Mouse (Mus musculus): ENCODE measurements around the gene 9430097D07Rik.

9430097D07Rik gene

DNA sequence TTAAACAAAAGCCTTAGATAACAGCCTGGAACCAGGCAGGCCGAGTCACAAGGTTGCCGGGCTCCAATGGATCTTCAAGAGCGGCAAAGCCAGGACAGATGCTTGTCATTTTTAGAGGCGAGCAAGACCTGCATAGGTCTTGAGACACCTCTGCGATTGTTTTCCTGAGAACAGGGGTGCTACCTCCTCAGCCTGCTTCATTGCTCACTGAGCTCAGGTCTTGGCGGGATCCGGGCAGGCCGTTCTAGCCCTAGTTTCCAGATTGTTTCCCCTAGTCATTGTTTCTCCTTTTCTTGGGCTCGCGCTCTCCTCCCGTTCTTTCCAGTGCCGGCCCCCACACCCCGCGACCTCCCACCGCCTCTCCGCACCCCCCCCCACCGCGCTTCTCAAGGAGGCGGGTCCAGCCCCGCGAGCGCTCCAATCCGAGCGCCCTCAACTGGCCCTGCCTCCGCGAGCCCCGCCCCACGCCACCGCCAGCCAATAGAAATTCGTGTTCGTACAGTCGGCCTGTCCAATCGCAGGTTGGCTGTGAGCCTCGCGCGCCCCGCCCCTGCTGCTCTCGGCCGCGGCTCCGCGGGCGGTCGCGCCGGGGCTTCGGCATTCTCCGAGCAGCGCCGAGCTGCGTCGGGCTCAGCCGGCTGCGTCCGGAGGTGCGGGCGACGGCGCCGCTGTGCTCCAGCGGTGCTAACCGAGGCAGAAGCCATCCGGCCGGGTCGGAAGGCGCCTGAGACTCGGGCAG is 40.6 kb downstream of the 9430097D07Rik start, which contains the start of gene Fam102a:
Fam102a (plus strand) TSS at position 600 of the 739 bp plus-strand sequence.
- peak; percentile 98 for DNase-seq (ENCODE audit: low read depth, low spot score)

DNA sequence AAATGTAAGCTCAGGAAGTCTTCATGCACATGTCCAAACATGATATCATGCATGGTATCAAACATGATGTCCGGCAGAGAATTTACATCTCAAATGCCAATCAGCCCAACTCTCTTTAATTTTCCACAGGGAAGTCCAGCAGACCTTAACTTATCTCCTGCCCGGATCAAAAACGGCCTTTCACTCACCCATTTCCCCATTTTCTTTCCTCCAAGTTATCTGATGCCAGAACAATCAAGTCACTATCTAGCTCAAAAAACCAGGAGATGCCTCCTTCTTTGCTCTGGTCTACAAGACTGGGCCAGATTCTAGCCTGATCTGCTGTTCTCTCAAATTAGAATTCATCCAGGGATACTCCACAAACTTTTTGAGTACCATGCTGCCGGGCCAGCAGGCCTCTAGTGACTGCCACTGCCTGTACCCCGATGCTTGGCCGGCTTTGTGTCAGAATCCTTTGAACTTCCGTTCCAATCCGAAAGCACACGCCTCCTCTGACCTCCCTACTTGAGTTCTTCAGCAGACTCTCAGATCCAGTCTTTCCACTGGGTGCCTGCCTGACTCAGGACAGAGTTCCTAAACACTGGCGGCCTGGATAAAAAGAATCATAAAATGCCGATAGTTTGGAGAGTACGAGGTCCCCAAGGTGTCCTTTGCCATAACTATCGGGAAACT is 41.3 kb downstream of the 9430097D07Rik start:
- peak; percentile 60 for DNase-seq (ENCODE audit: low read depth, low spot score)

DNA sequence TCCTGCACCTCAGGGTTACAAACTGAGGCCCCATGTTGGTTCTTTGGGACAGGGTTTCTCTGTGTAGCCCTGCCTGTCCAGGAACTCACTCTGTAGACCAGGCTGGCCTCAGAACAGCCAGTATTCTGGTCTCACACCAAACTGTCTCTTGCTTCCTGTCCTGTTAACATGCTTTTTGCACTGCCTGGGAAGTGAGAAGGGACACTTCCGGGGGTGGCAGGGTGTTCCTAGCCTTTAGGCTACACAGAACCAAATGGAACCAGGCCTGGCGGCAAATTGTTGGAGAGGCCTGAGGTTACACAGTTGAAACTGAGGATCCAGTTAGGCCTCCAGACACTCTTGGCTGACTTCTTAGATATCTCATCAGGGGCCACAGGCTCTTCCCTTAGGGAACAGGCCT is 42.3 kb downstream of the 9430097D07Rik start:
- no peak for DNase-seq (ENCODE audit: low read depth, low spot score)

DNA sequence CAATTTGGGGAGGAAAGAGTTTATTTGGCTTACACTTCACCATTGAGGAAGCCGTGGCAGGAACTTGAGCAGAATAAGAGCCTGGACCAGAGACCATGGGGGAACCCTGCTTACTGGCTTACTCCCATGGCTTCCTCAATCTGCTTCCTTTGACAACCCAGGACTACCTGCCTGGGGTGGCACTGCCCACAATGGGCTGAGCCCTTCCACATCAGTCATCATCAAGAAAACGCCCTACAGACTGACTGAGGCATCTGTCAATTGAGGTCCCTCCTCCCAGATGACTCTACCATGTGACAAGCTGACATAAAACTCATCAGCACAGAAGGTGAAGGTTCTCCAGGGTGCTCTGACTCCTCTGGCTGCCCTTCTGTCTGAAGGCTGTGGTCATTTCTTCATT is 45.0 kb downstream of the 9430097D07Rik start:
- DNase-seq (ENCODE audit: low read depth, low spot score), result no peak

DNA sequence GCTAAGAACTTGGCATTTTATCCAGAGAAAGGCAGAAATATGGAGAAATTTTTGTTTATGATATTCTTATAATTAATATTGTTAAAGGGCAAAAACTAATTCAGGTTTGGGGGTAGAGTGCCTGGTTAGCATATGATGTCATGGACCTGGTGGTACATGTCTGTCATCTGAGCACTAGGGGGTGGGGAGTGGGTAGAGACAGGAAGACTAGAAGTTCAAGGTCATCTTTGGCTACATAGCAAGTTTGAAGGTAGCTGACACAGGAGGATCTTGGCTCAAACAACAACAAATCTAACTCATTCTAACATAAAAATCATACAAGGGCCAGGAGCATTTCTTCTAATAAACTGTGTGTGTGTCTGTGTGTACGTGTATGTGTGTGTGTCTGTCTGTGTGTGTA is 47.2 kb downstream of the 9430097D07Rik start:
- no peak for DNase-seq (ENCODE audit: low read depth, low spot score)

DNA sequence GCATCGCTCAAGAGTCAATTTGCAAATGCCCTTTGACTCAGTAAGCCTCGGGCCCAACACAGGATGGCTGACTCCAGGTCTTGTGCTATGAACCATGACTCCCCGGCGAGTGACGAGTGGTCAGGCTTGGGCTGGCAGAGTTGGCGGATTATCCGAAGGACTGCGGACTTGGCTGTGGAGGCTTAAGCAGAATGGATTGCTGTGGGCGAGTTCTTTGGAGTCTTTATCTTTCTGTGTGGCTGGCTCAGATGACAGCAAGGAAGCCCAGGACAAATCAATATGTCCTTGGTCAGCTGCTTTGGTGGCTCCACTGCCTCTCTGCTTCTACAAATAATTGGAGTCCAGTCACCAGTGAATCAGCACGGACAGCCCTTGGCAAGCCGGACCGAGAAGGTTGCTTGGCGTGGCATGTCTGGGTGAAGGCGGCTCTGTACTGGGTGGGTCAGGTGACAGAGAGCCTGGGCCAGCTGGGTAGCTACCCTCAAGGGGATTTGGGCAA is 48.0 kb downstream of the 9430097D07Rik start:
- no peak for DNase-seq (ENCODE audit: low read depth, low spot score)

DNA sequence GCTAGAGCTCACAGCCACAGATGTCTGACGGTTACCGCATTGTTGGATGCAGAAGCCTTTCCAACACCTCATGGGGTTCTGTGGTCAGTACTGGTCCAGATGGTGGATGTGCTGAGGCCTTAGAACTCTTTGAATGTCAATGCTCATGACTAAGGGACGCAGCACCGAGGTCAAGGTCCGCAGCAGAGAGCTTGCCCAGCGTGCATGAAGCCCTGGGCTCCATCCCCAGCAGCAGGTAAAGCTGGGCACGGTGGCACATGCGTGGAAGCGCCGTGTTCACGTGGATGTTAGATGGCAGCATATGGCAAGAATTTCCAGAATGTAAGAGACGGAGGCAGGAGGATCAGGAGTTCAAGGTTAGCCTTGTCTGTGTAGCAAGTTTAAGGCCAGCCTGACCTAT is 49.7 kb downstream of the 9430097D07Rik start:
- DNase-seq (ENCODE audit: low read depth, low spot score), result no peak

DNA sequence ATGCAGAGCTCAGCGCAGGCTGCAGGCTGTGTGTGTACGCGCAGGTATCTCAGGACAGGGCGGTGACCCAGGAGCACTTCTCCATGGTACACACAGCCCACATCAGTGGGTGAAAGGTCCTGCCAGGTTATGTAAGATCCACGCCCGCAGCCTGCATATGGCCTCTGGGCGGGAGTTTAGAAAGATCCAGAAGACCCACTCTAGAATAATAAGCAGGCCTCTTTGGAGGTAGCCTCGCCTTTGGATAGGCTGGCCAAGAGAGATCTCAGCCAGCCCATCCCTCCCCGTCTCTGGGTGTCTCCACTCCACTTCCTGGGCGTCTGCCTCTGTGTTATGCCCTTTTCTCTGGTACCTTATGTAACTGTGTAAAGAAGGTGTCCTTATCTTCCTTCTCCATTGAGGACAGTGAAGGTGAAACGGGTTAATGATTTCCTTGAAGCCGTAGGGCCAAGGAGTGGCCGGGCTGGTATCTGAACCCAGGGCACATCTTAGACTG is 50.9 kb downstream of the 9430097D07Rik start:
- no peak for DNase-seq (ENCODE audit: low read depth, low spot score)
